Mouse (Mus musculus): ENCODE results near the gene Maf.
A peak's percentile ranks its signal among the peaks of the same experiment; 100 is the strongest.

Gene Maf

DNA sequence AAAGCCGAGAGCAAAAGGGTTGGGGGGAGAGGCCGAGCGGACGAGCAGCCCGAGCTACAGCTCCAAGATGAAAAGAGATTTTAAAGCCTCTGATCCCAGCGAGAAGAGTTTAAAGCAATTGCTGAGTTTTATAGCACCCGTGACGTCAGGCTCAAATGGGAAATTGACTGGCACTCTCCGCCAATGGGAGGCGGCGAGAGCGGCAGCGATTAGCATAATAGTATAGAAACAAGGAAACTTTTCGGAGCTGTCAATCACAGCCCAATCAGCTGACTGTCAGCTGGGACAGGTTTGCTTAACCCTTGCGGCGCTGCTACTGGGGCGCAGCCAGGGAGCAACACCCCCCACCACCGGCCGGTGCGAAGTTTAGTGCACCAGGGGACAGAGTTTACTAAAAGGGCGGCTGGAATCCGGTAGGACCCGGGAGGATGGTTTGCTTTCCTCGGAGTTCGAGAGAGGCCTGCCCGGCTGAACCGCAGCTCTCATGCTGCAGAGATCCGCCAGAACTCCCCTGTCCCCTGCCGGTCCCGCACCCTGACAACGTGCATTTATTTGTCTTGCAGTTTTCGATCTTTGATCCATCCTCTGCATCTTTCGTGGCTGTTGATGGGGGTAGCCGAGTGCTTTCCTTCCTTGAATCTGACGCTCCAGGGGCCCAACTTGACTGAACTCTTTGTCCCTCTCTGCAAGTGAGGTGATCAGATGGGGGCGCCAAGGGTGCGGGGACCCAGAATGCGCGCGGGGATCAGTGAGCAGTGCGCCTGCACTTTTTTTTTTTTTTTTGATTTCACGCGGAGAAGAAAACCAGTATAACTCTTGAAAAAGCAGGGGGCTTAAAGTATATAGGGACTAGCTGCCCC, at the start of gene Maf:
Gene Maf, minus strand, starts transcription at position 64 of the 860 bp plus-strand sequence.
- peak; percentile 96 for DNase-seq

DNA sequence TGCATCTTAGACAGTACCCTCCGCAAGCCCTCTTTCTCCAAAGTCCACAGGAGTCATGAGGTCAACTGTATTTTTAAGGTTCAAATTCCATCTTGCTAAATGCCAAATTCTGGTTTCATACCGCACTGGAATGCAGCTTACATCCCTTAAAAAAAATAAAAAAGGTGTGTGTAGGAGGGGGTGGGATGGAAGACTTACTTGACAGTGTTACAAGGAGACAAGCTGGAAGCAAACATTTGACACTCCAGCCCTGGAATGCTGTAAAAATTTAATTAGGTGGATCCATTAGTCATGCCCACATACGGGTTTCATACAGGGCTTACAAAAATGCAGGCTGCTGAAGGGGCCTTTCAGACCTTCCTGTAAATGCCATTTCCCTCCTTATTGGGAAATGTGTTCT, 49.4 kb upstream of the Maf start:
- DNase-seq, result peak; percentile 18 to 69

DNA sequence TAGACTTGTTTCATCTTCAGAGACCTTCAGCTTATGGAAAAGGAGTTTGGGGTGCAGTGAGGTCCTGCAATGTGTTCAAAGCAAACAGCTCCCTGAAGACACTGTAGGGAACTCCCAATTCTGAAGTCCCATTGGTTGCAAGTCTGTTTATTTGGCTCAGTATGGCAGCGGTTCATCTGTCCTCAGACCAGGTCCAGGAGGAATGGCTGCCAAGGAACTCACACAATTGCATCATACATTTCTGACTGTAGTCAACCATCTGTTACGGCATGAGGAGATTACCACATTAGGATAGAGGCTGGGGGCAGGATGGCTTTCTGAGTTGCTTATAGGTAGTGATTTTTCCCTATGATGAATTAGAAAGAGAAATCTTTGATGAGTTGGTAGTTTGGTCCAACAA, 48.4 kb upstream of the Maf start:
- no peak for DNase-seq

DNA sequence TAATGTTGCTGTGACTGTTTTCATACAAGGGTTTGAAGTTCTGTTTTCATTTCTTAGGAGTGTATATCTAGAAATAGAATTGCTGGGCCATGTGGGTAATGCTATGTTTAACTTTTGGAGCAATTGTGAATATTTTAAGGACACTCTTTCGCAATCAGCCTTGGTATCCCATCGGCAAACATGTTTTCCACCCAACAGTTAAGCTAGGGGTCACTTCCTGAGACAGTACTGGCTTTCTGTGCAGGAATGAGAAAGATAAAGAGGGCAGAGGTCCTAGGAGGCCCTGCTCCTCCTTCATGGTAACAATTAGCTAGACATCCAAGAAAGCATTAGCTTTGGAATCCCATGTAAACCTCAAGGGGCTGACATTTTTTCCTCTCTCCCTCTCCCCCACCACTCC, 47.1 kb upstream of the Maf start:
- no peak for DNase-seq

DNA sequence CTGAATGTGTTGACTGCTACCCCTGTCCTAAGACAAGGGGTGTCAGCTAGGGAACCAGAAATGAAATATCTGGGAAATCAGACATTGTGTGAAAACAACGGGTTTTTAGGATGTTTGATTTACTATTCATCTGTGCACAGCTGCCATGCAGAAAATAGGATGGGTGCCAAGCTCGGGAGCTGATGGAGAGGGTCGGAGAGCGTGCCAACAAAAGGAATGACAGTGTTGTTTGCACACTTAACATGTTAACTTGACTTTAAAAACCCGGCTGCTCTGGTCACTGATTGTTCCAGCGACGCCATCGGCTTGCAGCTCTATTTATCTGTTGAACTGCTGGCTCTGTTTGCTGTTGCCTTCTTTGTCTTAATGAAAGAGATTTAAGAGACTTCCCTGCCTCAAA, 46.2 kb upstream of the Maf start:
- no peak for DNase-seq

DNA sequence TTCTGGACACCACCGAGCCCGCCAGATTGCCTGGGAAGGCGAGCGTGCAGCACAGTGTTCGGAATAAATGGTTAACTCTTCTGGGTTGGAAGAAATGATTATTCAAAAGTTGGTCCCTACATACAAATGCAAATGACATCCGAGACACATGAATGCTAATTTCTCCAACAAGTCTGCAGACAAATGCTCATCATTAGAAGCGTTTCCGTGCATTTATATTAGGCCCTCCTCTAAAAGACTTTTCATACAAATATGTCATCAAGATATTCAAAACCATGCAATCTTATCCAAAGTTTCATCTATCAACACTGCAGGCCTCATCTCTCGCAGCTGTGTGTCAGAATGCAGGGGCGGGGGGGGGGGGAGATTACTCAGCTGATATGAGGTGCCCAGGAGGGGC, 39.8 kb upstream of the Maf start:
- DNase-seq, result no peak

DNA sequence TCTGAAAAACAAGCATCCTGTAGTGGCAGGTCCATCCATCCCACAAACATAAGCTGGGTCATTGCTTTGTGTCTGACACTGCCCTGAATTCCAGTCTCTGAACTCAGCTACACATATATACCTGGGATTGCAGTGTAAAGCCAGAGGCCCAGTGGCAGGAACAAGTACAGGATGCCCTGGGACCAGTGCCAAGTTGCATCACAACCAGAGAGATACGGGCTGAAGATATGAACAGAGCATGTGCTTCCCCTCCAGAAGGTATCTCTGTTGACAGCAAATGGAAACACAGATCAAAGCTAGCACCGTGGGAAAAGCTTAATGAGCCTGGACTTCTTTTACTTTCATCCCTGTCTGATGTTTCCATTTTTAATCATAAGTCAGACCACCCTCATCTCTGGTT, 38.1 kb upstream of the Maf start:
- no peak for DNase-seq

DNA sequence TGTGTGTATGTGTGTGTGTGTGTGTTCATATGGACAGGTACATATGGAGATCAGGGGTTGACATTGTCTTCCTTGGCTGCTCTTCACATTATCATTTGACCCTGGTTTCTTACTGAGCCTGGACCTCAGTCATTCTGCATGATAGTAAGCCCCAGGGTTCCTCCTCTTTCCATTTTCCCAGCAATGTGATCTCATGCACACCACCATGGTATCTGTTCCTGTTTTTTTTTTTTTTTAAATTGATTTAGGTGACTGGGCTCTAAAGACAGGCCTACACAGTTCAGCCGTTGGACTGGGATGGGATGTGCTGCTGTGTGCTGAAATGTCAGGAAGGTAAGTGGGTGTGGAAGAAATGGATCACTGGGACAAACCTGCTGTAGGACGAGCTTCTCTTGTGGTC, 35.8 kb upstream of the Maf start:
- no peak for DNase-seq

DNA sequence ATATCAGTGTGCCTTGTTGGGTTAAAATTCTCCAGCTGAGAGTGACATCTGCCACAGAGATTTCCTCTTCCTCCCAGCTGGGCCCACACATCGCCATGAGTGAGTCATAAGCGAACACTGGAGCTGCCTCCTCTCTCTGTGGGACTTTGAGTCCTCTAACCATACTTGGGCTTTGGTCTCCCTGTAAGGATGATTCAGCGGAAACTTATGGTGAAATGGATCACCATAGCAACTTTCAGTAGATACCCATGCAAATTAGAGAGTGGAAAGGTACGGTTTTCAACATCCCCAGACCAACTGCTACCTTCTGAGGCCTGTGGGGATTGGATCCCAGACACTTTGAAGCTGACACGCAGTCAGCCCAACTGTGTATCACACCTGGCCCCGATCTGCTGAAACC, 35.1 kb upstream of the Maf start:
- no peak for DNase-seq

DNA sequence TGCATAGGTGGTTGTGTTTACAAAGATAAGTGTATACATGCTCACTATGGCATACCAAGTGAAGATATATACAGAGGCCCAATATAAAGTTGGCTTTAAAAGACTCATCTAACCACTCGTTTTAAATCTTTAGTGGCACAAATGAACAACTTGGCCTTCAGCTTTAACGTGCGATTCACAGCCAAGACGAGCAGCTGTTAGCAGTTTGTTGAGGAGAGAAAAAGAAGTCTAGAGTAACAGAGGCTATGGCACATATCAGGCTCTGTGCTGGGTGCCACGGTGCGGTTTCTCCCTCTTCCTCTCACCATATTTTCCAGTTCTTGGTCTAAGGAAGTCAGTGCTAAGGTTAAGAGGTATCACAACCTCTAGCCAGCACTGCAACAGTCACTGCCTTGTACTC, 34.4 kb upstream of the Maf start:
- DNase-seq, result no peak

DNA sequence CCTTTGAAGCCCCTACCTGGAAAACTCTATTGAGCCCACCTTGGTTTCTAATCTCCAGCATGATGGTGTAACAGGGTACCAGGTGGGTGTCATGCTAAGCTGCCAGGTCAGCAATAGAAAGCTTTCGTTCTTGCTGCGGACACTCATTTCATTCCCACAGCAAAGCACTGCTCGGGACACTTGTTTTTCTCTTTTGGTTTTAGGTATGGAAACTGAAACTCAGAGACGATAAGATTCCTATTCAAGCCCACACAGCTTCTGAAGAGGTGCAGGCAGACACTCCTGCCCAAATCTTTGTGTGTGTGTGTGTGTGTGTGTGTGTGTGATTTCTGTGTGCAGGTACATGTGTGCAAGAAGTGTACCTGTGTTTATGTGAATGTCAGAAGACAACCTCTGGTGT, 32.2 kb upstream of the Maf start:
- no peak for DNase-seq

DNA sequence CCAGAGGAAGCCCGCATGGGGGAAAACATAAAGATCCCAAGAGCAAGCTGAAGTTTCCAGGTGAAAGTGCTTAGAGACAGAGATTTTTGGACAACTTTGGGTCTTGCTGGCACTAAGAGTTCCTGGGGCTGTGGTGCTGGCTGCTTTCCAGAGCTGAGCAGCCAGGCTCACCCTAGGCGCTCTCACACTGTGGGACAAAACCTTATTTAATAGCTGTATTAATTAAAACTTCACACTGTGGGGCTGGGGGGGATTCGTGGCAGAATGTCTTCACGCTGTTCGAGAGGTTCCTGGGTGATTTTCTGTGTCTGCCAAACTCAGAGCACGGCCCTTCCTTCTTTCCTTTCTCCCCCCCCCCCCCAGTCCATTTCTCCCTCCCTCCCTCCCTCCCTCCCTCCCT, 24.8 kb upstream of the Maf start:
- no peak for DNase-seq

DNA sequence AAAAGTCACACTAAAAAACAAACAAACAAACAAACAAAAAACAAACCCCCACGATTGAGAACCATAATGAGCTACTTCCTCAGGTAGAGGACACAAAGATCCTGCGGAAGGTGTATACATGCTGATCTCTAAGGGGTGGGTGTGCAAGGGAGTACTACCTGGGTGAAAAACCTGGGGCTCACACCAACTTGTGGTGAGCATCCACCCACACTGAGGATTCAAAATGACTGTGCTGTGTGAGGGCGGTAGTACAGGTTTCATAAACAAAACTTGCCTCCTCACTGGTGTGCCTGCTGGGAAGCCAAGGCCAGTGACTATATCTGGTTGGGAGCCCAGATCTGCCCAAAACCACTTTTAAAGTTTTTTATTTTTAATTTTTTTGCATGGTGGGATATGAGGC, 19.2 kb upstream of the Maf start:
- DNase-seq, result no peak

DNA sequence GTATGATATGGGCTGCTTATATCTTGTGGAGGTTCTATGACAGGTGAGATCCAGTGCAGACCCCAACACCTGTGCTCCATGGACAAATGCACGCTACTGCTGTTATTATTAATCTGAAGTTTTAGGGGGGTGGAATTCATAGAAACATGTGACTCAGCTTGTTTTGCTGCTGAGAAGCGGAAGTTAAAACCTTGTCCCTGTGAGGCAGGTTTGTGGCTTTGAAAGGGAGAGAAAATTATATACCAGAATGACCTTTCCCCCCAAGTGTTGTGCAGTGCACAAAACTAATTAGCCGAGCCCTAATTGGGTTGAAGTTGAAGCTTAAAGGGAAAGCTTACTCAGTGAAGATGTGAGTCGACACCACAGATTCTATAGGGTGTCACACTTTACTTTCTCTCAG, 18.6 kb upstream of the Maf start:
- no peak for DNase-seq

DNA sequence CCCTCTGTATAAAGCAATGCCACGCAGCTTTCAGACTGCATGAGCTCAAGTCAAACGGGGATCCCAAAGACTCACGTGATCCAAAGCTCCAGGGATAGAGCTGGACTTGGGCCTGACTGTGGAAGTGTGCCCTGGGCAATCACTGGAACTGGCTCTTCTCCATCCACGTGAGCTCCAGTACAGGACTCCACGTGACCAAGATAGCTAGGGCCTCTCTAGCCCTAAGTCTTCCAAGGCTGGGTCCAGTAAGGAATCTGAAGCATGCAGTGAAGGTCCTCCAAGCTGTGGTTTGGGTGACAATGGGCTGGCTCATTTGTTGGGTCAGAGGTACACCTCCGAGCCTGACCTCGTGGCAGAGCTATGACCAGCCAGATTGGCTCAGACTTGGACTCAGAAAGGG, 11.5 kb upstream of the Maf start:
- peak; percentile 91 for DNase-seq

DNA sequence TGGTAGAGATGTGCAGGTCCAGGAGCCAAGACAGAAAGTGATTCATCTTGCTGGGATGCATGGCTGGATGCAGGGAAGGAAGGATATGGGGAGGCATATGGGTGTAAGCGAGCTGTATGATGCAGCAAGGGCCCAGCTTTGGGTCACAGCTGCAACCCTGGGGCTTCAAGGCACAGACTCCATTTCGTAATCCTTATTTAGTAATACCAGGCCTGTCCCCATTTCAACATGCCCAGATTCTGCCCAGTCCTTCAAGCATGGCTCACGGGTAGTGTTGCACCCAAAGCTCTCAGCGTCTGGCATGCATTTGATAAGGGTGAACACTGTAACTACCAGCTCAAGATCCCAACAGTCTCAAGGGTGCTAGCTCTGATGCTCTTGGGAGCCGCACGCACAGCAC, 11.0 kb upstream of the Maf start:
- DNase-seq, result no peak

DNA sequence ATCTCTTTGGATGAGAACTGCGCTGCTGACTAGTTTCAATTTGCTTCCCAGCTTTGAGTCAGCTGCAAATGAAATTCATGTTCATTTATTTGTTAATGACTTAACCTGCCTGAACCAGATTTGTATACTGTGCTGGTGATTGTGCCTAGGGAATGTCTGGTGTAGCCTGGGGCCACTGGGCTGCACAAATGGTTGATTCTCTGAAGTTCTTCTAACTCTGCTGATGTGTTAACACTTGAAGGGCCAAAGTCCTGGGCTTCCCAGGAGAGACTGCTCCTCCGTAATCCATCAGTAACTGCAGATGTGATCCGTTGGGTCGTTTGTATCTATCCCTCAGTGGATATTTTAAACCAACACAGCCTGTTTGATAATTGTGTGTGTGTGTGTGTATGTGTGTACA, 7.7 kb upstream of the Maf start:
- DNase-seq, result no peak

DNA sequence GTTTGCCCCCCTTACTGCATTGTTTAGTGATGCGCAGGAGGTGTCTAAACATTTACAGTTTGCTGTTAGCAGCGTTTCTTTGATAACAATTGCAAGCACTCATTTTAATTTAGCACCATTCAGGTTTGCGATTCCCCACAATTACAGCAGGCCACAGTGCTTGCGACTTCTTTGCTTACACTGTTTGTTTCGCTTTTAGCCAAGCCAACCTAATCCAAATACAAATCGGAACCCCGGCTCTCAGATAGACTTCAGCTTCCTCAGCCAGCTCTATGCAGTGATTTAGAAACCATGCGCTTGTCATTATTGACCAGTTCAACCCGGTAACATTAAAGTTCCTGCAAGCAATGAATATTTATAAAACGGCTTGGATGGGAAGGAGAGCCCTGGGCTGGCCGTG, 3.5 kb upstream of the Maf start:
- no peak for DNase-seq

DNA sequence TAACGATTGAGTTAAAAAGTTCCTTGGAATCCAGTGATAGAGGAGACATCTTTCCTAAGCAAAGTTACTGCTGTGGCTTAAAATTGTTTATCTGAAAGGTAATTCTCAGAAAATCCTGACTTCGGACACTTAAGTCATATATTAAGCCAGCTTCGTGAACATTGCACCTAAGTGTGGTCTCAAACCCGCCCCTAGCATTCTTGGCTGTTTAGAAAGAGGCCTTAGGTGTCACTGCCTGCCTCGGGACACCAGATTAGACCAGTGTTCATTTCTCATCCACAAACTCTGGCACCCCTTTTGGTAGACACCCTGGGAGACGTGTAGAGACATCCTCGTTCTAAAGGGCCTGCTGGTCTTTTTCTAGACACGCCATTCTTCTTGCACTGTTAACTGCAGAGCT, 2.3 kb upstream of the Maf start:
- DNase-seq, result peak; percentile 65 to 72

DNA sequence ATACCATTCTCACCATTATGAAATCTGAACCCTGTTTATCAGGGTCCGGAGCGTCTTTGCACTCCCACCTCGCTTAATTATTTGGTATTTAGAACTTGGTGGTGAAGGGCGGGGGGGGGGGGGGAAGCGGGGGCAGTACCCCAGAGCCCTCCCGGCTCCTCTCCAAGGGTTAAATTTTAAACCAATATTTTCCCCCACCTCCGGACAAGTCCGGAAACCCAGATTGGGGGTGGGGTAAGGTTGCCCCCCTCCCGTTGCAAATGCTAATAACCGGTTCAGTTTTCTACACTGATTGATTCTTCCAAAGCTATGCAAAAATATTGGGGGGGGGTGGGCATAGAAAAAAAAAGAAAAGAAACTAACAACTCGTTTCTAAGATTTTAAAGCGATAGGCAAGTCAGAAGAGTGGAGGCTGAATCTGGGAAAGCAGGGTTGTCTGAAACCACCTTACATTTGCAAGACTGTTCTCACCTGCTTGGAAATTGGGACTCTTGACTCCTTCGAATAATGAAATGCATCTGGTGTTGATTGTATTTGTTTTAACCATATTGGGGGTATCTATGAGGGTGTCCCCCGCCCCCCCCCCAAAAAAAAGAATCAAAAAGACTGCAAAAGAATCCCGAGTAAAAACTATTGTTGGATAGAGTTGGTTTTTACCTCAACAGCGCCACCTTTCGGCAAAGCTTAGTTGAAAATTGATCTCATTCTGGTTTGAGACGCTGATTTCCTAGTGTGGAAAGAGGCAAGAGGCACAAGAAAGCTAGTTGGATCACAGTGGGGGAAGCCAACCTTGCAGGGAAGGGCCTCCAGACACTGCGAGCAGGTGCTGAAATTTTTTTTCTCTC, 1.6 kb upstream of the Maf start:
- peak; percentile 79 to 88 for DNase-seq

DNA sequence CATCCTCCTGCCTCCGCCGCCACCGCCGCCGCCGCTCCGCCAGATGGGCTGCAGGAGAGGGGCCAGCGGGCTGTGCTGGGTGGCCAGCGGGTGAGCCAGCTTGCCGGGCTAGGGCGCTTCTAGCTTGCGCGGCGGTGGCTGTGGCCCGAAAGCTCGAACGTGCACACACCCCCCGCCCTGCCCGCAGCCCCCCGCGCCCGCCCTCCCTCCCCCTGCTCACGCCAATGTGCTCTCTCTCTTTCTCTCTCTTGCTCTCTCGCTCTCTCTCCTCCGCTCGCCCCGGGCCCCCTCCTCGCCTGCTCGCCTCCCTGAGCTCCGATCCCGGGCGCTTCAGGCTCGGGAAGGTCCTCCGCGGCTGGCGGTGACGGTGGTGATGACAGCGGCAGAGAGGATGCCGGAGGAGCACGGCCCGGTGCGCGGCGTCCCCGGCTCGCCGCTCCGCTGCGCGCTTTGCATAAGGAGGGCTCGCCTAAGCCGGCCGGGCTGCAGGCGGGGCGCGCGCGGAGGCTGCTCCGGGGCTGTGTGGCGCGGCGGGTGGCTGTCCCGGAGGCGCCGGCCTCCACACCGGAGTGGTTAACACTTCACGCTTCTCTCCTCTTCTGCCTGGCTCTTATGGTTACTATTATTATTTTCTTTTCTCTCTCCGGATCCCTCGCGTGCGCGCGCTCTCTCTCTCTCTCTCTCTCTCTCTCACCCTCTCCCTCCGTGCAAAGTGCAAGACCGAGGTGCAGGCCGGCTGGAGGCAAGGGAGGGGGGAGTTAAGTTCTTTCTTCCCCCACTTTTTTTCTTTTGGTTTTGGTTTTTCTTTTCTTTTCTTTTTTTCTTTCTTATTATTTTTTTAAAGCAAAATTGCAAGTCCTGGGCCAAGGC, 498 bp downstream of the Maf start:
- peak; percentile 41 to 49 for DNase-seq

DNA sequence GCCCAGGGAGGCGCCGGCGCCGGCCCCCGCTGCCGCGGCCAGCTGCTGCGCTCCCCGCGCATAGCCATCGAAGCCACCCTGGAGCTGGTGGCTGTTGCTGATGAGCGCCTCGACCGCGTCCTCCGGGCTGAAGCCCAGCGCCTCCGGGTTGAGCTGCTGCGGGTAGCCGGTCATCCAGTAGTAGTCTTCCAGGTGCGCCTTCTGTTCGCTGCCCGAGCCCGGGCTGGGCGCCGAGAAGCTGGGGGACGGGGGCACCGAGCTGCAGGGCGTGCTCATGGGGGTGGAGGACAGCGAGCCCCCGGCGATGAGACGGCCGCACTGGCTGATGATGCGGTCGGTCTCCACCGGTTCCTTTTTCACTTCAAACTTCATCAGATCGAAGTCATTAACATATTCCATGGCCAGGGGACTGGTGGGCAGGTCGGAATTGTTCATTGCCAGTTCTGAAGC, 1.2 kb downstream of the Maf start:
- DNase-seq, result no peak

DNA sequence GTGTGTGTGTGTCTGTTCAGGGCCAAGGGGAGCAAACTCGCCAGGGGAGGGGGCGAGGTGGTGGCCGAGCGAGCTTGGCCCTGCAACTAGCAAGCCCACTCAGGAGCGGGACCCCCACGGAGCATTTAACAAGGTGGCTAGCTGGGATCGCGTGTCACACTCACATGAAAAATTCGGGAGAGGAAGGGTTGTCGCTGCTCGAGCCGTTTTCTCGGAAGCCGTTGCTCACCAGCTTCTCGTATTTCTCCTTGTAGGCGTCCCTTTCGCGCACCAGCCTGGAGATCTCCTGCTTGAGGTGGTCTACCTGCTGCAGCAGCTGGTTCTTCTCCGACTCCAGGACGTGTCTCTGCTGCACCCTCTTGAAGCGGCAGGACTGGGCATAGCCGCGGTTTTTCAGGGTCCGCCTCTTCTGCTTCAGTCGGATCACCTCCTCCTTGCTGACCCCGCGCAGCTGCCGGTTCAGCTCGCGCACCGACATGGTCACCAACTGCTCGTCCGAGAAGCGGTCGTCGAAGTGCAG, 1.9 kb downstream of the Maf start:
- DNase-seq, result no peak
